Mouse (Mus musculus) layer of hippocampus, postnatal 25 days (tissue): ENCODE data around the gene Tagln. TPM values are rescaled to one million over a fixed set of nuclear protein-coding genes. Genes with fewer than 3 reads are reported as not detected.

ENCODE experiments used
- DNase-seq, 2 experiments: peaks; one replicate each; pipeline ENCODE4 v3.0.0; 2022; ENCODE audit warnings: mixed read lengths in 2 of 2, low spot score in 1 of 2; ENCODE audit errors: extremely low spot score in 1 of 2
- microRNA-seq, 2 experiments: library from miRNA; unstranded; fragments of <30 nt; microRNA quantifications; one replicate each; pipeline ENCODE4 v1.2.0; 2021
- total RNA-seq, 2 experiments: library from RNA; stranded (reverse); gene quantifications; 2 replicates each; pipeline ENCODE4 v1.2.3; 2021

The Tagln gene
- total RNA-seq, 2 experiments from 2014 or later: 9.9 to 13.0 TPM

- DNase-seq: peak in 1 of 2 experiments; percentile 62
Measured at GRCm38 (mm10) chr9:45911673-45912072, 24.2 kb downstream of the Tagln start.

GRCm38 (mm10) chr9:45910995-45911394 is 24.9 kb downstream of the Tagln start:
- no peak for DNase-seq

GRCm38 (mm10) chr9:45907078-45907428 is 28.8 kb downstream of the Tagln start:
- DNase-seq: no peak

- DNase-seq: peak; percentile 82 to 83
Measured at GRCm38 (mm10) chr9:45906355-45907077, 29.3 kb downstream of the Tagln start, which contains the start of the genes Pcsk7 and Rnf214. Gene Pcsk7, plus strand, starts transcription at chr9:45906497. Gene Rnf214, minus strand, starts transcription at chr9:45906911.

GRCm38 (mm10) chr9:45905811-45906237 is 30.0 kb downstream of the Tagln start:
- no peak for DNase-seq

- no peak for DNase-seq
Measured at GRCm38 (mm10) chr9:45905196-45905595, 30.7 kb downstream of the Tagln start.

- no peak for DNase-seq
Measured at GRCm38 (mm10) chr9:45893681-45894080, 42.2 kb downstream of the Tagln start.

Small RNA genes lying within 50 kb of the gene (microRNA-seq; reads per million reads assigned to microRNA genes)
- 0.37 to 0.40 reads per million in 2 experiments for gene Mir7087

Other genes with a start within 250 kb of the Tagln start
- 10 to 100 TPM in 1 of 2 experiments, 1 to 10 TPM in 1; 9.0 to 14.8 TPM for gene Cep164, start 107.4 kb downstream of the Tagln start, total RNA-seq
- gene Bace1, start 97.5 kb downstream of the Tagln start, total RNA-seq: 100 to 1,000 TPM in 1 of 2 experiments, 10 to 100 TPM in 1; 95.4 to 107 TPM
- 10 to 100 TPM; 18.0 to 24.7 TPM for gene Pcsk7, start 29.6 kb downstream of the Tagln start, total RNA-seq
- gene Rnf214, start 29.1 kb downstream of the Tagln start, total RNA-seq: 10 to 100 TPM; 63.6 to 69.3 TPM
- 10 to 100 TPM; 89.2 to 97.9 TPM for gene Sidt2, start 19.2 kb upstream of the Tagln start, total RNA-seq
- gene Pafah1b2, start 76.6 kb upstream of the Tagln start, total RNA-seq: 100 to 1,000 TPM; 212 to 221 TPM
- 100 to 1,000 TPM; 136 to 138 TPM for gene Sik3, start 76.8 kb upstream of the Tagln start, total RNA-seq